Mouse (Mus musculus): ENCODE results near the gene Ttll2. TPM values are rescaled to one million over a fixed set of nuclear protein-coding genes. Genes with fewer than 3 reads are reported as not detected.
A peak's percentile ranks its signal among the peaks of the same experiment; 100 is the strongest.
"Not testable (repeated sequence)": the region's sequence is repeated elsewhere in the genome, so short reads cannot be mapped to it uniquely, and the experiment has no call there.

The Ttll2 gene
- total RNA-seq (2014; fragmentation: Nextera tagmentation): not detected in 2 replicates
- not detected in 2 replicates for total RNA-seq (2017)

DNA sequence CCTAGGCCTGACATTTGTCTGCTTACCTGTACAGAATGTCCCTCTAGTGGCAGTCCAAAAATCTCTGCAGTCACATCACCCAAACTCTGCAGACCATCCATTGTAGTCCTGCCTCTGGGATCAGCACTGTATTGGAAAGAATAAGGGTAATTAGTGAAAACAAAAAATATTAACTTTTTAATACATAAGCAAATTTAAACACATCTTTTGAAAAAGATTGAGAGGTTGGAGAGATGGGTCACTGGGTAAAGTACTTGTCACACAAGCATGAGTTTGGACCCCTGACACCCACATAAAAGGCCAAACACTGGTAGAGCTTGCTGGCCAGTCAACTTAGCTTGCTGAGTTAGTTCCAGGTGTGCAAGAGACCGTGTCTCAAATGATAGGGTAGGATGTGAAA lies at the start of gene Ttll2:
Gene Ttll2 (minus strand): TSS at position 101 of the 400 bp plus-strand sequence.
- ATAC-seq (replicated peaks; ENCODE audit: poor library complexity, severe bottlenecking): not testable (repeated sequence)

DNA sequence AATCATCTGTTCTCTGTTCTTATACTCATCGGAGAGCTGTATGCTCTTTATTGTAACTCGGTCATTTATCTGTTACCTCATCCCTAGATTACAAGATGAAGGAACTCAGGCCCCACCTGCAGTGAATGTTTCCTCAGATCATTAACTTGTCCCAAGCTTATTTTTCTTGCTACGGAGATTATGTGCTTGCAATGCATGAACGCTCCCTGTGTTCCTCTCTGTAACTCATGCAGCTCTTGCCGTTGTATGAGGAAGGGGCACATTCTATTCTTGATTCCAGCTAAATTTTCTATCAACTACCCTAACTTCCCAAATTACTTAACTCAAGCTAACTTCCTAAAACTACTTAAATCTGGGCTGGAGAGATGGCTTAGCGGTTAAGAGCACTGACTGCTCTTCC lies 47.3 kb upstream of the Ttll2 start:
- ATAC-seq (replicated peaks; ENCODE audit: poor library complexity, severe bottlenecking): not testable (repeated sequence)

DNA sequence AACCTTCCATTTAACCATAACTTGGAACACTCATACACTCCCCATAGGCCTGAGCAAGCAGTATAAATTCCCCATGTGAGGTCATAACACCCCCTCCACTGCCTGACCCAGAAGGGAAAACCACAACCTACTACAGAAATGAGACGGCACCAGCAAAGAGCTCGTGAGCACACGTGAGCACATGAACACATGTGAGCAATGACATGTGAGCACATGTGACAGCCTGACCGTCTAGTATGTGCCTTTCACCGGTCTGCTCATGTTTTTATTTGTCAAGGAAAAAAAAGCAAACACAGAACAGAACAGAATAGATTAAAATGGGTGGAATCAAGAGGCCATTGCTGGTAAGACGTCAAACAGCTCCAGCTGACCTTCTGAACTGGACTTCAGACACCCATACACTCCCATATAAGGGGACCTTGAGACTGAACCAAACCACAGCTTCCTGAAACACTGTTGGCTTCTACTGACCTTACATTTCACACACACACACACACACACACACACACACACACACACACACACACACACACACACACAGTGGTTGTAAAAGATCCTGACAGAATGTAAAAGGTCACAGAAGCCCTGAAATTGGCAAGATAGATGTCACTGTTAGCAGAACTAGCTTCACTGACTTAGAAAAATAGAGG lies 45.8 kb upstream of the Ttll2 start:
- peak; percentile 72 for ATAC-seq (replicated peaks; ENCODE audit: poor library complexity, severe bottlenecking)

- ATAC-seq (replicated peaks; ENCODE audit: poor library complexity, severe bottlenecking): not testable (repeated sequence)
These were observed 44.6 kb upstream of the Ttll2 start for GRCm38 (mm10) chr17:7397079-7397478.

- ATAC-seq (replicated peaks; ENCODE audit: poor library complexity, severe bottlenecking): peak; percentile 76
These were observed 43.8 kb upstream of the Ttll2 start for GRCm38 (mm10) chr17:7396288-7396687.

DNA sequence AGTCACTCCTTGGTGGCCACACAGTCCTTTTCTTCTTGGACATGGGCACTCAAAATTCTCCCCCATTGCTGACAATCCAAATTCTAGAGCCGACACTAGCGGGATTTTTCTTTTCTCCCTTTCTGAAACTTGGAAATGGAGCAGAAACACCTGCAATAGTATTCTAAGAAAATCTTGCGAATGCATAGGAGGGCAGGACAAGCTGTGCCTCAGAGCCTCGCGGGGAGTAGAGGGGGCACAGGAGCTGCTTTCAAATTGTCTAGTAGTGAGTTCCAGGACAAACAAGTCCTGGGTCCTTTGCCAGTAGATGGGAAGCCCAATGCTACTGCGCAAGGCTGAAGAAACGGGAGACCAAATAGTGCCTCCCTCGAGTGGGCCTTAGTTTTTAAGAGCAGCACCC lies 43.2 kb upstream of the Ttll2 start:
- not testable (repeated sequence) for ATAC-seq (replicated peaks; ENCODE audit: poor library complexity, severe bottlenecking)

GRCm38 (mm10) chr17:7395116-7395515 lies 42.6 kb upstream of the Ttll2 start:
- not testable (repeated sequence) for ATAC-seq (replicated peaks; ENCODE audit: poor library complexity, severe bottlenecking)

GRCm38 (mm10) chr17:7389898-7390297 lies 37.4 kb upstream of the Ttll2 start:
- not testable (repeated sequence) for ATAC-seq (replicated peaks; ENCODE audit: poor library complexity, severe bottlenecking)

GRCm38 (mm10) chr17:7388958-7389356 lies 36.5 kb upstream of the Ttll2 start:
- not testable (repeated sequence) for ATAC-seq (replicated peaks; ENCODE audit: poor library complexity, severe bottlenecking)

DNA sequence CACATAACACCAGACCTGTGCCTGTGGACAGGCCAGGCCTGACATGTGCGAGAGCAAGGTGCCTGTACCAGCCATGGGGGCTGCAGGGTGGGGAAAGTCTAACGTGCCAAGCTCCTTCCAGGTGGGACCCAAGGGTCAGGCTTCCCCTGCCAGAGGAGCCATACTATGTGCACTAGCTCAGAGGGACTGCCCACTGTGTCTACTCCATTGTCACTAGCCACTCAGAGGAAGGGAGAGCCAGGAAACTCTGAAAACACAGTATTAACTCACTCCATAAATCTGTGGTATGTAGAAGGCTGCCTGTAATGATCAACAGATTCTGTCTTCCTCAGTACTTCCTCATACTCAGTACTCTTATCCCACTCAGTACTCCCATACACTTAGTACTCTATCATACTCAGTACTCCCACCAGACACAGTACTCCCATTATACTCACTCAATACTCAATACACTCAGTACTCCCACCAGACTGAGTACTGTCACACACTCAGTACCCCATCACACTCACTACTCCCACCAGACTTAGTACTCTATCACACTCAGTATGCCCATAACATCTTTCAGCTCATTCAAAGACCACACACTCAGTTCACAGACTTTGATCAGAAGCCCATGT lies 36.0 kb upstream of the Ttll2 start:
- not testable (repeated sequence) for ATAC-seq (replicated peaks; ENCODE audit: poor library complexity, severe bottlenecking)

GRCm38 (mm10) chr17:7386016-7386415 lies 33.5 kb upstream of the Ttll2 start:
- ATAC-seq (replicated peaks; ENCODE audit: poor library complexity, severe bottlenecking): not testable (repeated sequence)

DNA sequence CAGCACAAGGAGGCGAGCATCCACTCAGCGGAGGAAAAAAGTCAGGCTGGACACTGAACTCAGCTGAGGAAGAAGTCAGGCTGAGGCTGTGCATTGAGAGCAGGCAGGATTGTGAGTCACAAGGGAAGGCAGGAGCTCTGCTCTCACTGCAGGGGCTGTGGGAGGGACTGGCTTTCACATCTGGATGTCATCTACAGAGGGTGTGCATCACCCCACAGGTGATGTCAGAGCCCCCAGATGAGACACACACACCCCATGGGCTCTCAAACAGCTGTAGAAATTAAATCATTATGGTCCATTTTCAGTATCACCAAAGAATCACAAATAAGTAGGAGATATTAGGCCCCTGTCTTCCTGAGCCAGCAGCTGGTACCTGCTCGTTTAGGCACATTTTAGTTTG lies 32.9 kb upstream of the Ttll2 start, which contains the start of gene Unc93a2:
Gene Unc93a2 (minus strand): TSS at position 101 of the 400 bp plus-strand sequence.
- not testable (repeated sequence) for ATAC-seq (replicated peaks; ENCODE audit: poor library complexity, severe bottlenecking)

GRCm38 (mm10) chr17:7383167-7384143 lies 31.0 kb upstream of the Ttll2 start:
- ATAC-seq (replicated peaks; ENCODE audit: poor library complexity, severe bottlenecking): peak; percentile 45

DNA sequence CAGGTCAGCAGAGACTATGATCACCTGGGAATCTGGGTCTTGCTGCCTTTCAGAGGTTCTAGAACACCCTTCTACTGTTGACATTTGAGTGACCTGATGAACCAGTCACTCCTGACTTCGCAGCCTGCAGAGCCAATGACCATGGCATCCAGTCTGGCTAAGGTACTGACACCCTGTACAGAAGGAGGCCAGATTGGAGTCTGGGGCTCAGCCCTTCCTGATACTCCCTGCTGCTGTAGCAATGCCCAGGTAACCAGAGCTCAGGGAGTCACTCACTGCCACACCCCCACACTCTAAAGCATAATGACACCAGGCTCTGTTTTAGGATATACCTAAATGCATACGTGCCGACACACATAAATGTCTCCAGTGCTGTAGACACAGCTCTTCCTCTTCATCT lies 30.2 kb upstream of the Ttll2 start:
- not testable (repeated sequence) for ATAC-seq (replicated peaks; ENCODE audit: poor library complexity, severe bottlenecking)

GRCm38 (mm10) chr17:7377907-7378306 lies 25.4 kb upstream of the Ttll2 start:
- not testable (repeated sequence) for ATAC-seq (replicated peaks; ENCODE audit: poor library complexity, severe bottlenecking)

GRCm38 (mm10) chr17:7376951-7377700 lies 24.6 kb upstream of the Ttll2 start:
- 0 out of 2 replicates have a peak, but pooled peaks have one; percentile 15 for ATAC-seq (replicated peaks; ENCODE audit: poor library complexity, severe bottlenecking)

DNA sequence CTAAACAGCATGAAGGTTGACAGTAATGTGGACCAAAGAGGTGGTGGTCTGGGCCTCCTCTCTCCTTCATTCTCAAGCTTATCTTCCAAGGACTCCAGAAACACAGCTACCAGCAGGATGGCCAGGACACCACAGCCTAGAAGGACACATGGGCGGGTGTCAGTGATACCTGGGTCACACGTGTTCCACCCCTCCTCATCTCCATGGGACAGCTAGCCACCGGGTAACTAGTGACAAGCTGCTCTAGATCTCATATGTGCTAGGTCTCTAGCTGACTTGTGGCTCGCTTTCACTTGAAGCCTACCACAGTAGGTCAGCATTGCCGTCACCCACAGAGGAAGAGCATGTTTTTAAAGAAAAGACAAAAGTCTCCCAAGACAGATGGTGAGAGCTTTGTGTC lies 19.4 kb upstream of the Ttll2 start, which contains the start of gene Gm49630:
Gene Gm49630 (minus strand): TSS at position 101 of the 400 bp plus-strand sequence.
- not testable (repeated sequence) for ATAC-seq (replicated peaks; ENCODE audit: poor library complexity, severe bottlenecking)

DNA sequence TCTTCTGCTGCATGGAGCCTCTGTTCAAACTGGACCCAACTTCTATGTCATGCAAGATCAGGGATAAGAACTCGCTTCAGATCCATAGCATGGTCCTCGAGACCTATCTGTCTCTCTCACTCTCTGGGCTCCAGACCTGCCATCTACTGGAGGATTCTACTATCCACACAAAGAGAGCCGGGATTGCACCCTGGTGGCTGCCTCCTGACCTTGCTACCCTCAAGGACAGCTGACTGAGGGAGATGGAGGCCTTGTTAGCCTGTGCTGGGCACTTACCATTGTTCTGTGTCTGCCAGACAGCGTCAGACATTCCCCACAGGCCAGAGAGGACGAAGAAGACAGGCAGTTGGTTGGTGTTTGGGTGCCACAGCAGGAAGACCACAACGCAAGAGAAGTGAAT lies 16.9 kb upstream of the Ttll2 start:
- ATAC-seq (replicated peaks; ENCODE audit: poor library complexity, severe bottlenecking): not testable (repeated sequence)

DNA sequence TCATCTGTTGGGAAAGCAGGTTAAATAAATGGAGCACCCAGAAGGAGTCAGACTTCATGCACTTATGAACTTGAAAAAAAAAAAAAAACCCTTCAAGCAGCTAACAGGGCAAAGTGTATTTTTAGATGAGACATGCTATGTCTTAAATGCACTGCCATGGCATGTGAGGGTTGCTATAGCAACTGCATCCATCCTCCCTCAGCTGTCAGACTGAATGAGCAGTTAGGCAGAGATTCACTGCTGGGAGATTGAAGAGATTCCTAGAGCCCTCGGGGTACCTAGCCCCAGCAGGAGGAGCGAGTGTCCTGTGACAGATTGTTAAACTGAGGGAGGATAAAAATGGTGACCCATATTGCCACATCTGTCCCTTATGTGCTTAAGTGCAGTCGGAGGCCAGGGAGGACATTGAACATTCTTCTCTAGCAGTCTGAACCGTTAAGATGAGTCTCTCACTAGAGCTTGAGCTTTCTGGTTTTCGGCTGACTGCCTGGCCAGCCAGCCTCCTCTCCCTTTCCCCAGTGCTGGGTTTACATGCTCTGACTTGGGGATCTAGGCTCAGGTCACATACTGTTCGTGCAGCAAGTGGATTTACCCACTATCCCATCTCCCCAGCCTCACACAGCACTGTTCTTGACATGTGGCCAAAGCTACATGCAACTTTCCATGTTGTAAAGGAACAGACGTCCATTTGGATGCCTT lies 14.3 kb upstream of the Ttll2 start:
- ATAC-seq (replicated peaks; ENCODE audit: poor library complexity, severe bottlenecking): not testable (repeated sequence)

Measured in granulocyte monocyte progenitor cell, adult 5-6 weeks (primary cell).